Mouse (Mus musculus) C2C12 (cell line): ENCODE data around the gene Ttll11. TPM values are rescaled to one million over a fixed set of nuclear protein-coding genes. Genes with fewer than 3 reads are reported as not detected.

Experiments used
- H3K27me3 ChIP-seq: one replicate; pipeline ENCODE4 v1.6.1; 2011; ENCODE audit not compliant: control insufficient read depth, insufficient read depth, insufficient read length
- H3K36me3 ChIP-seq: one replicate; pipeline ENCODE4 v1.6.1; 2011; ENCODE audit not compliant: control insufficient read depth, insufficient read depth
- H3K4me3 ChIP-seq: one replicate; pipeline ENCODE4 v1.5.1; 2011; ENCODE audit warnings: mild to moderate bottlenecking, control low read depth; ENCODE audit not compliant: poor library complexity, insufficient read depth, severe bottlenecking
- H3K79me2 ChIP-seq: one replicate; pipeline ENCODE4 v1.6.1; 2011; ENCODE audit not compliant: control insufficient read depth, insufficient read depth
- H3K79me3 ChIP-seq: one replicate; pipeline ENCODE4 v1.6.1; 2011; ENCODE audit warnings: low read depth, control low read depth
- H3ac ChIP-seq: one replicate; pipeline ENCODE3; 2011; ENCODE audit warnings: low read depth; ENCODE audit not compliant: control insufficient read depth, insufficient read length
- CEBPB ChIP-seq: IDR thresholded peaks from one replicate; pipeline ENCODE4 v1.6.1; 2011; ENCODE audit warnings: low read depth, mild to moderate bottlenecking, control low read depth, moderate library complexity
- CTCF ChIP-seq: IDR thresholded peaks from one replicate; pipeline ENCODE4 v1.5.1; 2011; ENCODE audit not compliant: control insufficient read depth, insufficient read depth, insufficient read length
- FOSL1 ChIP-seq: IDR thresholded peaks from one replicate; pipeline ENCODE4 v1.8.0; 2011; ENCODE audit warnings: mild to moderate bottlenecking, low read length; ENCODE audit not compliant: poor library complexity, insufficient read depth, severe bottlenecking
- MAX ChIP-seq: IDR thresholded peaks from one replicate; pipeline ENCODE4 v1.6.1; 2011; ENCODE audit warnings: mild to moderate bottlenecking, control low read depth
- MYOD1 ChIP-seq: IDR thresholded peaks from one replicate; pipeline ENCODE4 v1.6.1; 2011; ENCODE audit warnings: low read depth; ENCODE audit not compliant: control insufficient read depth, insufficient read length
- MYOG ChIP-seq: IDR thresholded peaks from one replicate; pipeline ENCODE4 v1.6.1; 2011; ENCODE audit not compliant: control insufficient read depth, insufficient read length; ENCODE audit errors: extremely low read depth
- USF1 ChIP-seq: IDR thresholded peaks from one replicate; pipeline ENCODE4 v1.6.1; 2011; ENCODE audit warnings: low read depth, mild to moderate bottlenecking, control low read depth, moderate library complexity
- long read RNA-seq, 2 experiments: library from polyadenylated mRNA; unstranded; transcript quantifications; one replicate each; pipeline ENCODE4 v2.0.0; 2019 to 2020
- polyA plus RNA-seq: library from polyadenylated mRNA; unstranded; fragments of >200 nt; fragmentation: generic; extraction: Trizol; gene quantifications from one replicate; pipeline ENCODE4 v1.2.1, GENCODE M21; 2012; ENCODE audit warnings: missing spikeins

The Ttll11 gene
- polyA plus RNA-seq = 7.0 TPM
- long read RNA-seq, experiment 1, partial matches to known transcripts = 0 of 1 reads
- long read RNA-seq, experiment 1, other reads (novel, unspliced or antisense) = 1 of 1 reads
- long read RNA-seq, experiment 2, partial matches to known transcripts = 1 of 6 reads
- long read RNA-seq, experiment 2, other reads (novel, unspliced or antisense) = 5 of 6 reads

- TF ChIP-seq USF1 (peak; percentile 98), MAX (peak; percentile 82), MYOG (no peak)
- Histone ChIP-seq H3K36me3 (no peaks in the 10 kb centered on the region), H3K4me3 (peak within 1 kb of the TSS; percentile 60), H3K79me2 (peaks cover 21% of the 10 kb centered on the region), H3K79me3 (peaks cover 12% of the 10 kb centered on the region), H3K27me3 (no peaks in the 10 kb centered on the region), H3ac (peak within 1 kb of the TSS; percentile 87)
Observed at GRCm38 (mm10) chr2:35979644-35980021, at the start of gene Ttll11. Gene Ttll11, minus strand, starts transcription at chr2:35979913.

GRCm38 (mm10) chr2:36023291-36023690 is 43.6 kb upstream of the Ttll11 start:
- Histone ChIP-seq H3K79me3 (no peaks in the 10 kb centered on the region), H3K79me2 (no peaks in the 10 kb centered on the region), H3ac (no peak overlapping the region), H3K27me3 (peaks cover 13% of the 10 kb centered on the region), H3K4me3 (no peak overlapping the region), H3K36me3 (no peaks in the 10 kb centered on the region)
- TF ChIP-seq MYOD1 = no peak

- Histone ChIP-seq H3K27me3 (peaks cover 13% of the 10 kb centered on the region), H3K79me3 (no peaks in the 10 kb centered on the region), H3K36me3 (no peaks in the 10 kb centered on the region), H3K79me2 (no peaks in the 10 kb centered on the region), H3ac (no peak overlapping the region), H3K4me3 (no peak overlapping the region)
- TF ChIP-seq USF1 (no peak), CTCF (peak; percentile 65)
Observed at GRCm38 (mm10) chr2:36021385-36022159, 41.9 kb upstream of the Ttll11 start.

- Histone ChIP-seq H3K36me3 (no peaks in the 10 kb centered on the region), H3K79me2 (no peaks in the 10 kb centered on the region), H3K27me3 (peaks cover 4% of the 10 kb centered on the region), H3K79me3 (no peaks in the 10 kb centered on the region), H3ac (no peak overlapping the region), H3K4me3 (no peak overlapping the region)
- TF ChIP-seq MYOD1 (no peak), CTCF (no peak), USF1 (no peak), MAX (no peak), FOSL1 (no peak), CEBPB (no peak), MYOG (no peak)
Observed at GRCm38 (mm10) chr2:36013010-36013409, 33.3 kb upstream of the Ttll11 start.

GRCm38 (mm10) chr2:36011331-36011825 is 31.7 kb upstream of the Ttll11 start:
- H3K36me3 ChIP-seq = no peaks in the 10 kb centered on the region
- no peak for TF ChIP-seq CEBPB
- no peak for TF ChIP-seq FOSL1
- no peak for TF ChIP-seq USF1
- no peak overlapping the region for H3K4me3 ChIP-seq
- no peaks in the 10 kb centered on the region for H3K79me2 ChIP-seq
- peaks cover 4% of the 10 kb centered on the region for H3K27me3 ChIP-seq
- no peaks in the 10 kb centered on the region for H3K79me3 ChIP-seq
- no peak overlapping the region for H3ac ChIP-seq

- Histone ChIP-seq H3K79me2 (no peaks in the 10 kb centered on the region), H3ac (no peak overlapping the region), H3K4me3 (no peak overlapping the region), H3K79me3 (no peaks in the 10 kb centered on the region), H3K27me3 (peaks cover 4% of the 10 kb centered on the region), H3K36me3 (no peaks in the 10 kb centered on the region)
- TF ChIP-seq MYOG (no peak), CTCF (no peak), CEBPB (no peak), FOSL1 (no peak), MYOD1 (no peak), USF1 (no peak), MAX (no peak)
Observed at GRCm38 (mm10) chr2:36010579-36010978, 30.9 kb upstream of the Ttll11 start.
